Mouse (Mus musculus): Measurements from ENCODE around the gene AC129217.1. TPM values are rescaled to one million over a fixed set of nuclear protein-coding genes. Genes with fewer than 3 reads are reported as not detected.

The AC129217.1 gene
- not detected in 2 replicates for polyA plus RNA-seq (2015; fragmentation: Nextera tagmentation; extraction: Ambion mirVana)

DNA sequence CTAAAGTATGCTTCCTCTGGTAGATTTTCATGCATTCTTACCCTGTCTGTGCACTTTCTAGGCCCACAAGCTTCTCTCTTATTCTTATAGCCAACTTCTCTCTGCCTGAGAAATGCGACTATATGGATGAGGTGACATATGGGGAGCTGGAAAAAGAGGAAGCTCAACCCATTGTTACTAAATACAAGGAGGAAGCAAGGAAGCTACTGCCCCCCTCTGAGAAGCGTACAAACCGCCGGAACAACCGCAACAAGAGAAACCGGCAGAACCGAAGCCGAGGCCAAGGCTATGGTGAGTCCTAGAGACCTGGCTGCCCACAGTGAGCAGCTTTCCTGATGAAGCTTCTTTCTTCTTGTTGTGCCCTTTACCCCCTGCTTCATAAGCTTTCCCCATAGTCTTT is at the start of gene AC129217.1:
Gene AC129217.1 (plus strand): TSS at position 114 of the 400 bp plus-strand sequence.

DNA sequence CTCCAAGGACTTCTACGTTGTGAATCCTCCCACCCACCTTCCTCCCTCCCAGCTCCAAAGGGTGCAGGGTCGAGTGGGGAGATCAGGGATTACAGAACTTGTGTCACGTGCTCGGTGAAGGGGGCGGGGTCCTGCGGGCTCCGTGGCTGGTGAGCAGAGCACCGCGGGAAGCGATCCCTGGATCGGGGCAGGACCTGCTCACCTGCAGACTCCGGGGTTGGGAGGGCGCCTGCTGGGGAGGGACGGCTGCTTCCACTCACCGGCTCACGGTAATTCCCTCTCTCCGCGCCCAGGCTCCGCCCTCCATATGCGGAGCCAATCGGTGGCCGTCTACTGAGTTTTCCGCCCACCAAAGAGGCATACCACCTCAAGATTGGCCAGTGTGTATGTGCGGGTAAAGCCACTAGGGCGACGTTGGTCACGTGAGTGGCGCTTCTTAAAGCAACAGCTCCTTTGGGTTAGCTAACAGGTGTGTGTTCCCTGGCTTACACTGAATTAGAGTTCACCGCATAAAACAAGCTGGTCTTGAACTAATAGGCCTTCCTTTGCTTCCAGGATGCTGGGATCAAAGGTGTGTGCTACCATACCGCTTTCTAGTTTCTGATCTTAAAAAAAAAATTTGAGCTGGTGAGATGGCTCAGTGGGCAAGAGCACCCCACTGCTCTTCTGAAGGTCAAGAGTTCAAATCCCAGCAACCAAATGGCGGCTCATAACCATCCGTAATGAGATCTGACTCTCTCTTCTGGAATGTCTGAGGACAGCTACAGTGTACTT is 43.4 kb upstream of the AC129217.1 start, which contains the start of gene Taf6l:
Gene Taf6l (minus strand): TSS at position 410 of the 774 bp plus-strand sequence.

DNA sequence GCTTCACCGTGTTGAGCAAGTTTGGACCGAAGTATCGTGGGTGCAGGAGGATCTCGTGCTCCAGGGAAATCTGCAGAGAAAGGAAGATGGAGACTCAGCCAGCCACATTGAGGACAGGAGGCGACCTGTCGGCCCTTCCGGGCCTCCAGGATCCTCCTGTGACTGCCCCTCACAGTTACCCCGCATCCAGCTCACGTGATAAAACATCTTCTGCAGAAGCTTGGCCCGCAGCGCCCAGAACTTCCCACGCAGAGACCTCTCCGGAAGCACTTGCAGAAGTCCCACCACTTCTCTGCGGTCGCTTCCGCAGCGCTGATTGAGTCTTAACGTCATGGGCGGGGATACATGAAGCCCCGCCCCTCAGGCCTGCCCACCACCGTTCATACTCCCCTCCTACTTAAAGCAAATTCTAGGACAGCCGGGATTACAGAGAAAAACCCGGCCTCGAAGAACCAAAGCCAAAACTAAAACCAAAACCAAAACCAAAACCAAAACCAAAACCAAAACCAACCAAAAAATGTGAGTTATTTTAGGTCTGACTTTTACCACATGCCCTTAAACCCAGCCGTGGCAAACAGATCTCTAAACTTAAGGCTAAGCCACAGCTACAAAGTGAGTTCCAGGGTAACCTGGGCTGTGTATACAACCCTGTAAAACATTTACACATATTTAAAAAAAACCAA is 31.2 kb upstream of the AC129217.1 start, which contains the start of gene Polr2g:
Gene Polr2g (minus strand): TSS at position 314 of the 683 bp plus-strand sequence.

DNA sequence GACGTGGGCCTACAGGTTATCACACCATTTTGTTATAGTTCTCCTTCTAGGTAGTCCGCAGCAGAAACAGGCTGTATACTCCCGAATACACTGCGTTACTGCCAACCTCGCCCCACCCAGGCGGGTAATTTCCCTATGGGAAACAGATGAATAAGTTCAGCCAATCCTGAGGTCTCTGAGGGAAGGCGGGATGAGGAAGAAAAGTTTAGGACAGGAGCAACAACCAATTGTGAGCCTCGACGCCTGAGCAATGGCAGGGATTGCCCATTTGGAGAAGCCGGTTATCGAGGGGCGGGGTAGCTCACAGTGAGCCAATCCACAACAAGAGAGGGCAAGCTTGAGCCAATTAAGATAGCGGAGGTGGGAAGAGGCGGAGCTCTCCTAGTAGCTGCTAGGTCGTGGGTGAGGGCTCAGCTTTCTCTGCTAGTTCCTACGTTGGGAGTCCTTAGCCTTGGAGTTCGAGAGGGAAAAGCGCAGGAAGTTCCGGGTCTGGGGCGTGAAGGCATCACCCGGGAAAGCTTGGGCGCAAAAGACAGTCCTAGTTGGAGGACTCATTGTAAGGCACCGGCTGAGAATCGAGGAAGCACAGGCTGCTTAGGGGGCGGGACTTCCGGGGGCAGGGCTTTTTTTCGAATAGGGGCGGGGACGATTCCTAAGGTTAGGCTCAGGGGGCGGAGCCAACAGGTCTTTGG is 27.3 kb upstream of the AC129217.1 start, which contains the start of gene Zbtb3:
Gene Zbtb3 (plus strand): TSS at position 426 of the 692 bp plus-strand sequence.

DNA sequence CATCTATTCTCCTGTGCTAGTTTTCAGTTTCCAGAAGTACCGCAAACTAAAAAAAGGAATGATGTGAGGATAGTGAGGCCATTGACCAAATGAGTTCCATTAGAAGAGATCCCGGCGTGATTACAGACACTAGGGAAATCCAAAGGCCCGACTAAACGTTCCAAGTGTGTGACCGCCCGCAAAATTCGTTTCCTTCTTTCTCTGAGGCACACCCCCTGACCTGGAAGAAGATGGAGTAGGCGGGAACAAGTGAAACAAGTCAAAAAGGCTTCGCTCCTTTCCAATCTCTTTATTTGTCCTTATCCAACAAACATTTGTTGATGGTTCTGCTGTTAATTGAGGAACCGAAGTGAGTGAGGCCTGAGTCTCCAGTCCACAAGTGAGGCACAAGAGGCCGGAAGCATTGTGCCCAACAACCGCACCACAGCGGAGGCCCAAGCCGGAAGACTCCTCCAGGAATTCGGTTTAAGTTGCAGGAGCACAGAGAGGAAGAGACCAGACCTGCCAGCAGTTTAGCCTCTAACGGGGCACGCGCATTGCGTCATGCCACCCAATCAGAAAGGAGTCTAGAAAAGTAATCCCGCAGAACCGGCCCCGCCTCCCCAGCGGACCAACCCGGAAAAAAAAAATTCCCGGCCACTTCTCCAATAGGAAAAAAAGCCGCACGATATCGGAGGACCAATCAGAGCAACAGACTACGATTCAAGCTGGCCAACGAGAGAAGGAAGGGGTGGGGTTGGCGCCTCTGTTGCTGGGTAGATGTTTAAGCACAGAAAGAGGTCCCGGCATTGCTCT is 10.6 kb upstream of the AC129217.1 start, which contains the start of gene Ttc9c:
Gene Ttc9c (minus strand): TSS at position 533 of the 795 bp plus-strand sequence.

DNA sequence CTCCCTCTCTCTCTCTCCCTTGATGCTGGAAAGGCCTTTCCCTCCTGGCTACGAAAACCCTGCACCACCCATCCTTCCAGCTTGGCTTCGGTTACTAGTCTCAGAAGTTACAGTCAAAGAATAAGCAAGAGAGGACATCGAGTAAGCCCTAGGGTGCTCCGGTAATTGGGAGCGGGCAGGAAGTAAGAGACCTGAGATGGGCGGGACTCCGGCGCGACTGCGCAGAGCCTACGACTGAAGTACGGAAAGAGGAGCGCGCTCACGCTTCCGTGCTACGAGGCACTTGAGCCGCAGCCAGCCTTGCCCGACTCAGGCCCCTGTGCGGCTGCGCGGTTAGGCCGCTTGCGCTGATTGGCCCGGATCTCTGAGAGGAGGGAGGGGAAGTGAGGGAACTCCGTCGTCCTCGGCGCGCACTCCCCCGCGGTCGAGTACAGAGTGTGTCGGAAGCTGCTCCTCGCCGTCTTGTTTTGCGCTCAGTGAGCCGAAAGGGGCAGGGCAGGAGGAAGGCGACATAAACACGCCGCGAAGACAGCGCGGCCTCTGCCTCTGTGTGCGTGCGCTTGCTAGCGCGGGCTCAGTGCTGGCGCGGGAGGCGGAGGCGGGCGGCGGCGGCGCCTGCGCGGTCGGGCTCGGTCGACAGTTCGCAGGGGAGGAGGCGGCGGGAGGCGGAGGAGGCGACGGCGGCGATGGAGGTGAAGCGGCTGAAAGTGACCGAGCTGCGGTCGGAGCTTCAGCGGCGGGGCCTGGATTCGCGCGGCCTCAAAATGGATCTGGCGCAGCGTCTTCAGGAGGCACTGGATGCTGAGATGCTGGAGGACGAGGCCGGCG is 9.8 kb upstream of the AC129217.1 start, which contains the start of gene Hnrnpul2:
Gene Hnrnpul2 (plus strand): TSS at position 415 of the 828 bp plus-strand sequence.

DNA sequence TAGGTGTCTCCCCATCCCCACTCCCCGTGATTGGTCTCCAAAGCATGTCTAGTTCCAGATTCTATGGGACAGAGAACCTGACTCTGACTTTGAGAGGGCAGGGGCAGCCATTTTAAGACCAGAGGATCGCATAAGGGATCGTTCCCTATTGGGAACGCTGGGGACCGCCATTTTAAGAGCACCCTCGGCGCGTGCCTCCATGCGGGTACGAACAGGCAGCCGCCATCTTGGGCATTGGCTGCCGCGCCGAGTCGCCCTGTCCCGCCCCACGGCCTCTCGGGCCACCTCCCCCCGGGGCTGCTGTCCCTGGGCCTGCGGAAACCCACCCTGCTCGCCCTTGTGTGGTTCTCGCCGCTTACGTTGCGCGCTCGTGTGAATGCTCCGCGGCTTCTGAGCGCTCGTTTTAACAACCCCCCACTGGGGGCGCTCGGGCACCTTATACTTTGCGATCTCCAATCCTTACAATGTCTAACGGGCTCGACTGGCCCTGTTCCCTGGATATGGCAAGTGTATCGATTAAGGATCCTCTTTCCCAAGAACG is 7.7 kb downstream of the AC129217.1 start, which contains the start of gene Bscl2:
Gene Bscl2 (plus strand): TSS at position 217 of the 541 bp plus-strand sequence.

DNA sequence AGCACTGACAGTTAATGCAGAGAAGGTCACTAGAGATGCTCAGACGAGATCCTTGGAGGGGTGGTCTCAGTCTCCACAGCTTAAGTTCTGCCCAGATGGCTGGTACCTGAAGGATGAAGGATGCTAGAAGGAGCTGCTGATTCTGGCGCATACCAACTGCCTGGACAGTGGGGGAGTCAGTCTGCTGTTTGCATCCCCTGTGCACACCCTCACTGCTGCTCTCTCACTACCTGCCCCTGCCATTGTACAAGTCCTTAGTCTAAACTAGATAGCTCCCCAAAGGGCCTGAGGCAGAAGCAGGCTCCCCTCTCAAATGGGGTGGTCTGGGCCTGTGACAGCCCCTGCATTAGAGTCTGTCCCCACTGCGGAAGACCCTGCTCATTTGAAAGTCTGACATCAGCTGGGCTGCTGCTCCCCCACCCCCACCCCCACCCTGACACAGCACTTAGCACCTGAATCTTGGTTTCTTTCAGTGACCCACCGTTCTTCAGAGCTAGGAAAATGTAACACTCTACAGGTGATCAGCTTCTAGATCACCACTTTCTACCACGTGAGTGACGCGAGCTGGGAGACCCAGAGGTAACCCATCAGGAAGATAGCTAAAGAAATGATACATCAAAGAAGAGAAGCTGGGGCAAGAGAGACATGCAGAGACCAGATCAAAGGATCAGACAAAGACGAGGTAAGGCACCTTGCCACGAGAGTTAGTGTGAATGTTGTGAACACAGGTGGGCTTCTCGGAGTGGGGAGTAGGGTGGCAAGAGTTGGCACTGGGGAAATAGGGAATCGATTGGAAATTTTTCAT is 9.7 kb downstream of the AC129217.1 start, which contains the start of gene Gng3:
Gene Gng3 (minus strand): TSS at position 92 of the 805 bp plus-strand sequence.

DNA sequence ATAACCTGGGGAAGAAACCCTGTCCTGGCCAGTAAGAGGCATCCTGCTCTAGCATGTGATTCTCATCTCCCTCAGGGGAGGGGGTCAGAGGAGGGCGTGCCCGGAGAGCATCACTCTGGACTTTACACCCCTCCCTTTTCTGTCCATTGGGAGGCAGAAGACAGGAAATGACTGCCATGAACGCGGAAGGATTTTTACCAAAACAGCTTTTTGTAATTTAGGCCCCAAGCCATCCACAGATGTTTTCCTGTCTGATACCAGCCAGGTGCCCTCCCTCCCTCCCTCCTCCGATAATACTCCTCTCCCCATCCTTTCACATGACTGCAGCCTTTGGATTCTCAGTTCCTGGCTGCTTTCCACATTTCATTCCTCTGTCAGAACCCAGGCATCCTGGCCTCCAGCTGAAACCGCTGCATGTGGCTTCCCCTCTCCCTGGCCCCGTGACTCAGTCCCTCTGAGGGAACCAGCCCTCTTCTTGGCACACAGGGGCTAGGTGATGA is 20.9 kb downstream of the AC129217.1 start, which contains the start of gene Lrrn4cl:
Gene Lrrn4cl (plus strand): TSS at position 367 of the 500 bp plus-strand sequence.

DNA sequence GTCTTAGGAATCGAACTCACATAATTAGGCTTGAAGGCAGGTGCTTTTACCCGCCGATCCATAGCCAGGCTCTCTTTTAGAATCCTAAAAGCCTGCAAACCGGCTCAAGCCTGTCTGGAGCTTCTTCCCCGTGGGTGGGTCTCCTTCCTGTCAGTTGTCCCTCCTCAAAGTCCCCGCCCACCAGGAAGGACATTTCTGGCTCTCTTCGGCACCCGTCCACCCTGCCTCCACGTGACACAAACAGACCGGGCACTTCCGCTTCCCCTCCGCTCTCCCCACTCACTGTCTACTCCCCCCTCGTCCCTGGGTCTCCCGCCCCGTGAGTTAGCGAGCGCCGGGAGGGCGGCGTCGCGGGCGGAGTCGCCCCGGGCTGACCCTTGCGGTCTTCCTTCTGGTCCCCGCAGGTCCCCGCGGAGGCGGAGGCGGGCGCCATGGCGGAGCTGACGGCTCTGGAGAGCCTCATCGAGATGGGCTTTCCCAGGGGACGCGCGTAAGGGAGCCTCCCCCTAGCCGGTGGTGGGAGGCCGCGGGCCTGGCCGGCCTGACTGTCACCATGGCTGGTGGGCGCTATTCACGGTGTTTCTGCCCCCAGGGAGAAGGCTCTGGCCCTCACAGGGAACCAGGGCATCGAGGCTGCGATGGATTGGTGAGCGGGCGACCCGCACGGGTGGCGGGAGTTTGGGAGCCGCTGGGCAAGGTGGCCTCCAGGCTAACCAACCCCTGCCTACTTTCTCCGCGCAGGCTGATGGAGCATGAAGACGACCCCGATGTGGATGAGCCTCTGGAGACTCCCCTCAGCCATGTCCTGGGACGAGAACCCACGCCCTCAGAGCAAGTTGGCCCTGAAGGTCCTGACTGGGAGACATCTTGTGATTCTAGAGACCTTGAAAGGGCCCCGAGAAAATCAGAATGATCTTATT is 42.0 kb downstream of the AC129217.1 start, which contains the start of gene Ubxn1:
Gene Ubxn1 (plus strand): TSS at position 230 of the 920 bp plus-strand sequence.

DNA sequence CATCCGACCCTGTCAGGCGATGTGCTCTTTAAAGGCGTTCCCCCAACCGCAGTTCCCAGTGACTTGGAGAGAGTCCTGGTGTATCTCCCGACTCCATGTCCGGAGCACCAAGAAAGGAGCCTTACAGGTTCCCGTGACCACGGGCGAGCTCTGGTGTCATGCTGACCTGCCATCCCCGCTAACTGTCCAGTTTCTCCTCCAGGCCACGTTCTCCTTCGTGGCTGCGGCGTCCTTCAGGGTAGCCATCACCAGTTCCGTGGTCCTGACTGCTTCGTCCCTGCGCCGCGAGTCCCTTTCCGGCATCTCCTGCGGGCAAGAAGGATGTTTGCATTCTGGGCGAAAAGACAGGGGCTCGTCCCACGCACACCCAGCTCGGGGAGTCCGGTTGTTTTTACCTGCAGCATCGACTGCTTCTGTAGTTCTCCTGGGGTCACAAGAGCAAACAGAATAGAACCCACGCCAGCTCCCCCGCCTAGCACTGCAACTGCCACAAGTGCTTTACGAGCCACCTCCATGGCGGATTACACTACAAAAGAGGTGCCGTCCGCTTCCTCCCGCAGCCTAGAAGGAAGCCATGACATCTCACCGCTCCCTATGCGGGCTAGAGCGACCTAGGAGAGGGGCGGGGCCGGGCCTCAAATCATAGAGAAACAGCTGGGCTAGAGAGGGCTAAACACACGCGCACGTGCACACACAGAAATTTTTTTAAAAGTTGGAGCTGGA is 50.9 kb downstream of the AC129217.1 start, which contains the start of gene Uqcc3:
Gene Uqcc3 (minus strand): TSS at position 613 of the 723 bp plus-strand sequence.

DNA sequence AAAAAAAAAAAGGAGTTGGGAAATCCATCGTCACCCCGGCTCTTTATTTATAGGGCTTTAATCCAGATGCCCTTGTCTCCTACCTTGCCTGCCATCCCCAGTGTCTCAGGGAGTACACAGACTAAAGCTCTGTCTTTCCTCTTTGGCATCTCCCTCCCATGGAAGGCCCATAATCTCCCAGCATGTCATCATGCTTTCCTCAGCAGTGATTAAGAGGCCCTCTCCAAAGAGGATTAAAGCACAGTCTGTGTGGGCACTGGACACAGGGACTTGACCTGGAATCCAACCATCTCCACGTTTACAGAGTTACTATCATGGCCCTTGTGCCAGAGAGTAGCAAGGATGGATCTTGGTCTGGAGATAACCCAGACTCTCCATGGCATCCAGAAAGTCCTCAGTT is 54.0 kb downstream of the AC129217.1 start, which contains the start of the genes Lbhd1 and Gm49403:
Gene Lbhd1 (plus strand): TSS at position 117 of the 400 bp plus-strand sequence.
Gene Gm49403 (plus strand): TSS at position 315 of the 400 bp plus-strand sequence.

DNA sequence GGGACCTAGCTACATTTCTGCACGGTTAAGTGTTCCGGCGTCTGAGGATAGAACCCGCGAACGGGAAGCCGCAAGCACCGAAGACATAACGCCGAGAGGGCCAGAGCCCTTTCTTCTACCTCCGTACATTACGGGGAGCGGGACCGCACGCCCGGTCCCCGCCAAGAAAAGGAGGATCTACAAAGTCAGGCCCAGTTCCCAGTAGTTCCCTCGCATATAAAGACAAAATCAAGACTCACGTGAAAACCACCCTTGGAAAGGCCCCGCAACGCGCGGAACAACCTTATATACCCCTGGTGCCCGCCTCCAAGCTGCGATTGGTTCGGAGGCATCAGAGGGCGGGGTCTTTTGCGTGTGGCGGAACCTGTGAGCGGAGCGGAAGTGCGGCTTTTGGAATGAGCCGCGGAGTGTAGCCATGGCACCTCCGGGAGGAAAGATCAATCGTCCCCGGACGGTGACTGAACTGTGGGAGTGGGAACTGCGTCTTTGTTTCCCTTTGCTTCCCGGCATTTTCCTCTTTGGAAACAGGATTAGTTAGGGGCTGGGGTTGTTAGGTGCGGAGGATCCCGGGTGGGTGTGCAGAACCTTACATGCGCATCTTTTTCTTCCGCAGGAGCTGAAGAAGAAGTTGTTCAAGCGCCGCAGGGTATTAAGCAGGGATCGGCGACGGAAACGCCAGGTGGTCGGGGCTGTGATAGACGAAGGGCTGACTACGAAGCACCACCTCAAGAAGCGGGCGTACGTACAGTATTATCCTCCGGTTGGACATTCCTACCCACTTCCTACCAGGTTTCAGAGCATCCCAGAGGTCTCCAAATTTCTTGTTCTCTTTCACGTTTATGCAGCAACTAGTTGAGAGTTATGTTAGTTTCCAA is 59.2 kb downstream of the AC129217.1 start, which contains the start of the genes 1810009A15Rik and Gm49416:
Gene 1810009A15Rik (plus strand): TSS at position 343 of the 875 bp plus-strand sequence.
Gene Gm49416 (plus strand): TSS at position 416 of the 875 bp plus-strand sequence.

